Mouse (Mus musculus) bone marrow, adult 2 months (tissue): ENCODE data around the gene Xrcc3. TPM values are rescaled to one million over a fixed set of nuclear protein-coding genes. Genes with fewer than 3 reads are reported as not detected.

ENCODE experiments used
- H3K27ac ChIP-seq: fragments of 200-500 bp; 2 replicates; pipeline ENCODE4 v1.5.1; 2012; ENCODE audit warnings: low read depth, mild to moderate bottlenecking, control low read depth, inconsistent platforms, low read length; ENCODE audit not compliant: control insufficient read depth, poor library complexity, insufficient read depth
- H3K4me1 ChIP-seq: fragments of 200-500 bp; 2 replicates; pipeline ENCODE4 v1.6.1; 2011; ENCODE audit warnings: low read length; ENCODE audit not compliant: control insufficient read depth, insufficient read depth
- H3K4me3 ChIP-seq: fragments of 200-500 bp; replicated peaks from 2 replicates; pipeline ENCODE3; 2011; ENCODE audit warnings: mild to moderate bottlenecking, low read depth, low read length, control low read depth; ENCODE audit not compliant: control insufficient read depth
- CTCF ChIP-seq: fragments of 200-500 bp; IDR thresholded peaks from 2 replicates; pipeline ENCODE4 v1.5.1; 2011; ENCODE audit warnings: low read length, control low read depth; ENCODE audit not compliant: control insufficient read depth, insufficient read depth
- POLR2A ChIP-seq: fragments of 200-500 bp; IDR thresholded peaks from 2 replicates; pipeline ENCODE4 v1.6.1; 2011; ENCODE audit warnings: low read depth, mild to moderate bottlenecking, control low read depth, low read length, borderline replicate concordance; ENCODE audit not compliant: control insufficient read depth
- whole genome bisulfite sequencing: fragments of 180-500 bp; shearing (Covaris S2); methylation state at CpG from one replicate; pipeline ENCODE4 v1.1.7; 2018; 5-methylcytosine and 5-hydroxymethylcytosine counted together
- polyA plus RNA-seq: library from polyadenylated mRNA; stranded (reverse); fragments of >200 nt; gene quantifications from 2 replicates; pipeline ENCODE4 v1.2.4, GENCODE M21; 2011; ENCODE audit warnings: low replicate concordance; ENCODE audit not compliant: missing spikeins, insufficient read depth, insufficient read length

Xrcc3 gene
- polyA plus RNA-seq, 1 experiment: 11.6 TPM

GRCm38 (mm10) chr12:111754710-111755109 is 59.0 kb downstream of the Xrcc3 start:
- TF ChIP-seq POLR2A (no peak), CTCF (no peak)
- H3K4me1 ChIP-seq: no peaks in the 10 kb centered on the region

GRCm38 (mm10) chr12:111753347-111753746 is 60.3 kb downstream of the Xrcc3 start:
- 65% methylated on average over 9 of the region's 9 CpGs for WGBS
- Histone ChIP-seq H3K4me3 (no peak overlapping the region), H3K27ac (no peak overlapping the region), H3K4me1 (no peaks in the 10 kb centered on the region)
- TF ChIP-seq POLR2A: no peak
- TF ChIP-seq CTCF: no peak

More at GRCm38 (mm10) chr12:111754710-111755109, 59.0 kb downstream of the Xrcc3 start:
- Histone ChIP-seq H3K4me3 (no peak overlapping the region), H3K27ac (no peak overlapping the region)

Other genes with a start within 250 kb of the Xrcc3 start
- gene Mark3, start 239.3 kb downstream of the Xrcc3 start, polyA plus RNA-seq: 49.3 and 54.0 TPM in 2 replicates
- 28.6 and 38.4 TPM in 2 replicates for gene Ckb, start 141.5 kb downstream of the Xrcc3 start, polyA plus RNA-seq
- 4.2 and 11.0 TPM in 2 replicates for gene Trmt61a, start 135.8 kb downstream of the Xrcc3 start, polyA plus RNA-seq
- gene Bag5, start 100.6 kb downstream of the Xrcc3 start, polyA plus RNA-seq: 4.4 and 7.7 TPM in 2 replicates
- 15.1 and 16.8 TPM in 2 replicates for gene Apopt1, start 100.6 kb downstream of the Xrcc3 start, polyA plus RNA-seq
- gene Klc1, start 55.0 kb downstream of the Xrcc3 start, polyA plus RNA-seq: 55.3 and 70.4 TPM in 2 replicates
- 9.3 and 12.8 TPM in 2 replicates for gene Zfyve21, start 297 bp upstream of the Xrcc3 start, polyA plus RNA-seq
- 9.6 and 10.9 TPM in 2 replicates for gene Ppp1r13b, start 94.2 kb upstream of the Xrcc3 start, polyA plus RNA-seq
- gene Atp5mpl, start 153.1 kb upstream of the Xrcc3 start, polyA plus RNA-seq: 196 and 245 TPM in 2 replicates
- not detected in 2 replicates for gene Tdrd9, start 157.7 kb upstream of the Xrcc3 start, polyA plus RNA-seq
- not detected in 2 replicates for gene Rd3l, start 167.4 kb upstream of the Xrcc3 start, polyA plus RNA-seq